Comparison of ENCODE assay signal across 17 mouse cellular contexts in genomic region chr4:25785276-25785675, GRCm38 (mm10). TPM values are rescaled to one million over a fixed set of nuclear protein-coding genes. Genes with fewer than 3 reads are reported as not detected.
DNase-seq lines count a peak whose midpoint lies in the region; TF ChIP-seq lines count a peak whose summit lies in the region.
"Had no signal": no experiment of that assay in that cellular context is flagged by ENCODE, and none has a peak within 500 bp of the region (broad histone marks: within the 10 kb centered on the region; RNA-seq: fewer than 3 reads in every experiment).

No protein-coding gene starts in this region.

- 97% methylated on average over 4 of the region's 4 CpGs for WGBS in thymus, adult 2 months

- no peak for TF ChIP-seq CTCF in thymus, adult 2 months (IDR thresholded peaks at IDR 0.05; ENCODE audit: borderline replicate concordance, control insufficient read depth, extremely low read depth, insufficient read depth, low read length, poor library complexity)

- H3K4me1 ChIP-seq in thymus, adult 2 months (replicated peaks; ENCODE audit: control insufficient read depth, insufficient read depth, low read length), result no peaks in the 10 kb centered on the region

- no peak overlapping the region for H3K4me3 ChIP-seq in myocyte
- no peak overlapping the region for H3K4me3 ChIP-seq in thymus, adult 2 months (ENCODE audit: control insufficient read depth, insufficient read depth, low read length)

- no peak for DNase-seq in thymus, adult 2 months
- DNase-seq: adrenal gland, adult 2 months; adrenal gland, adult 8-10 months; adrenal gland, postnatal 10 days; adrenal gland, postnatal 14 days; adrenal gland, postnatal 25 days; adrenal gland, postnatal 36 days; B cell, adult 2 months; cerebellum, adult 11 months; cerebellum, adult 11-12 months; cerebellum, adult 18-20 months; cerebellum, adult 2 months had no signal

- H3K27ac ChIP-seq in thymus, adult 2 months (ENCODE audit: control insufficient read depth, insufficient read depth, low read length), result no peak overlapping the region

- H3K79me2 ChIP-seq in myocyte (ENCODE audit: control insufficient read depth, insufficient read depth), result no peaks in the 10 kb centered on the region

- no peaks in the 10 kb centered on the region for H3K27me3 ChIP-seq in myocyte (ENCODE audit: control insufficient read depth, insufficient read depth, insufficient read length)
- H3K27me3 ChIP-seq in thymus, adult 2 months (ENCODE audit: control insufficient read depth, insufficient read depth, low read length), result no peaks in the 10 kb centered on the region
- H3K27me3 ChIP-seq: CH12.LX, Patski had no signal

- no peaks in the 10 kb centered on the region for H3K36me3 ChIP-seq in myocyte (ENCODE audit: control insufficient read depth, insufficient read depth)
- H3K36me3 ChIP-seq in thymus, adult 2 months (ENCODE audit: control insufficient read depth, insufficient read depth, low read length), result no peaks in the 10 kb centered on the region
- H3K36me3 ChIP-seq: G1E had no signal

- no peak overlapping the region for H3ac ChIP-seq in myocyte (ENCODE audit: control insufficient read depth, insufficient read length)

- TF ChIP-seq POLR2A in myocyte (IDR thresholded peaks at IDR 0.05; ENCODE audit: insufficient read length, low read depth), result no peak
- TF ChIP-seq POLR2A in thymus, adult 2 months (IDR thresholded peaks at IDR 0.05; ENCODE audit: control insufficient read depth, extremely low read depth, insufficient read depth, low read length, poor library complexity), result no peak

- no peak overlapping the region for H3K4me2 ChIP-seq in myocyte (ENCODE audit: low read depth)

TF ChIP-seq in myocyte, 11 proteins besides CTCF, POLR2A, EP300 and RAD21:
- TF ChIP-seq CEBPB (IDR thresholded peaks at IDR 0.05; ENCODE audit: insufficient read depth, poor library complexity, severe bottlenecking) (peak; percentile 91), MAX (IDR thresholded peaks at IDR 0.05; ENCODE audit: low read depth) (no peak)

RNA-seq across cellular contexts. Expression of gene Fut9, which starts 14.8 kb away (rescaled TPM):
- 0.18 TPM for polyA plus RNA-seq in myocyte (2012; fragmentation: generic; extraction: Trizol)
- polyA plus RNA-seq in thymus, adult 2 months (2012; rRNA removed), result 0.08 TPM in 1 of 2 replicates, not detected in the other
- polyA plus RNA-seq: adrenal gland, adult 2 months; CD4-positive, CD25-positive, alpha-beta regulatory T cell, adult 4 months; G1E had no signal
